Mouse (Mus musculus) layer of hippocampus, postnatal 10 days (tissue): ENCODE data around the gene Gm45233. TPM values are rescaled to one million over a fixed set of nuclear protein-coding genes. Genes with fewer than 3 reads are reported as not detected.

Experiments
- DNase-seq, 2 experiments: peaks; one replicate each; pipeline ENCODE4 v3.0.0; 2021; ENCODE audit warnings: low spot score in 2 of 2
- total RNA-seq, 2 experiments: library from RNA; stranded (reverse); gene quantifications; 2 replicates each; pipeline ENCODE4 v1.2.3; 2021

Gm45233 gene
- total RNA-seq, 2 experiments from 2014 or later = 2.0 to 2.1 TPM

GRCm38 (mm10) chr7:43448246-43448645, 4.3 kb downstream of the Gm45233 start:
- no peak for DNase-seq

- no peak for DNase-seq
Measured at GRCm38 (mm10) chr7:43449811-43450210, 5.9 kb downstream of the Gm45233 start.

GRCm38 (mm10) chr7:43451726-43452125, 7.8 kb downstream of the Gm45233 start:
- no peak for DNase-seq

GRCm38 (mm10) chr7:43452609-43453008, 8.7 kb downstream of the Gm45233 start:
- DNase-seq = peak; percentile 44 to 48

GRCm38 (mm10) chr7:43453599-43454355, 9.8 kb downstream of the Gm45233 start:
- no peak for DNase-seq

- DNase-seq = no peak
Measured at GRCm38 (mm10) chr7:43454371-43454770, 10.4 kb downstream of the Gm45233 start.

GRCm38 (mm10) chr7:43462851-43463250, 18.9 kb downstream of the Gm45233 start, which contains the start of gene Vsig10l:
Gene Vsig10l (plus strand): TSS chr7:43463151.
- no peak for DNase-seq

- no peak for DNase-seq
Measured at GRCm38 (mm10) chr7:43463976-43464375, 20.0 kb downstream of the Gm45233 start.

- peak in 1 of 2 experiments; percentile 34 for DNase-seq
Measured at GRCm38 (mm10) chr7:43464864-43465343, 21.0 kb downstream of the Gm45233 start.

GRCm38 (mm10) chr7:43465344-43466098, 21.6 kb downstream of the Gm45233 start:
- peak; percentile 82 to 85 for DNase-seq

GRCm38 (mm10) chr7:43466099-43466694, 22.3 kb downstream of the Gm45233 start:
- DNase-seq = peak; percentile 83 to 87

- DNase-seq = peak; percentile 44 to 59
Measured at GRCm38 (mm10) chr7:43470373-43470772, 26.4 kb downstream of the Gm45233 start.

- DNase-seq = no peak
Measured at GRCm38 (mm10) chr7:43475706-43476105, 31.8 kb downstream of the Gm45233 start.

GRCm38 (mm10) chr7:43476376-43476775, 32.4 kb downstream of the Gm45233 start:
- DNase-seq = no peak

GRCm38 (mm10) chr7:43481191-43481590, 37.3 kb downstream of the Gm45233 start:
- no peak for DNase-seq

GRCm38 (mm10) chr7:43482090-43482716, 38.3 kb downstream of the Gm45233 start:
- DNase-seq = peak; percentile 58 to 64

GRCm38 (mm10) chr7:43483236-43483635, 39.3 kb downstream of the Gm45233 start:
- no peak for DNase-seq

GRCm38 (mm10) chr7:43488646-43489045, 44.7 kb downstream of the Gm45233 start:
- DNase-seq = no peak

- DNase-seq = peak; percentile 37 to 55
Measured at GRCm38 (mm10) chr7:43489631-43490125, 45.8 kb downstream of the Gm45233 start, which contains the start of gene Iglon5. Gene Iglon5 (minus strand): TSS chr7:43490075.

GRCm38 (mm10) chr7:43490182-43490584, 46.3 kb downstream of the Gm45233 start:
- DNase-seq = peak; percentile 78 to 83

GRCm38 (mm10) chr7:43490861-43491260, 46.9 kb downstream of the Gm45233 start:
- DNase-seq = no peak
